Mouse (Mus musculus): ENCODE measurements at regions not wholly inside any gene's neighbourhood (a gene's known extent, or its start where the extent isn't known, plus 50 kb on each side); places are given as distances from the start of the nearest gene placed in this dataset.

DNA sequence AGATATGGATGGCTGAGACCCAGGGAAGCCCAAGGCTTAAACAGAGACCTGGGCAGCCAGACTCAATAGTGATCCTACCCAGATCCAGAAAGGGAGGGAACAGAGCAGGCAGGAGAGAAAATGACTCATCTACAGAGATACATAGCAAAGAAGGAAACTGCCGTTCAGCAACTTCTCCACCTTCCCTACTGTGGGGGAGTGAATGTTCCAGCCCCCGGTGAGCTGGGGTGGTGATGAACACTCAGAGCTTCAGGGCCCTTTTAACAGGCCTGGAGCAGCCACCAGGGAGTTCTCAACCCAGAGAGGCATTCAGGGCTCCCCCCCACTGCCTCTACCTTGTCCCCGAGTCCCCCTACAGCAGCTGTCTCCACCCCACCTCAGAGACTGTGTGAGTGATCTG, 62.5 kb upstream of the Nectin1 start:
- TF ChIP-seq CTCF (conservative IDR thresholded peaks at IDR 0.05; ENCODE audit: low read length) (no peak), NANOG (IDR thresholded peaks at IDR 0.05; ENCODE audit: borderline replicate concordance, low read length) (no peak), POU5F1 (IDR thresholded peaks at IDR 0.05; ENCODE audit: borderline replicate concordance, low read length) (no peak)
